Mouse (Mus musculus) small intestine, adult 2 months (tissue): Measurements from ENCODE around the gene Tmem132d. TPM values are rescaled to one million over a fixed set of nuclear protein-coding genes. Genes with fewer than 3 reads are reported as not detected.

Source experiments
- H3K27ac ChIP-seq: fragments of 200-500 bp; 2 replicates; pipeline ENCODE4 v1.5.1; 2012; ENCODE audit warnings: low read depth, low read length, control low read depth, inconsistent platforms; ENCODE audit not compliant: insufficient read depth
- H3K27me3 ChIP-seq: fragments of 200-500 bp; 2 replicates; pipeline ENCODE4 v1.6.1; 2012; ENCODE audit warnings: mild to moderate bottlenecking, moderate library complexity, low read length, inconsistent platforms; ENCODE audit not compliant: control insufficient read depth, insufficient read depth
- H3K36me3 ChIP-seq: fragments of 200-500 bp; 2 replicates; pipeline ENCODE4 v1.6.1; 2012; ENCODE audit warnings: mild to moderate bottlenecking, low read length, control low read depth, inconsistent platforms; ENCODE audit not compliant: control insufficient read depth, insufficient read depth
- H3K4me1 ChIP-seq: fragments of 200-500 bp; 2 replicates; pipeline ENCODE4 v1.6.1; 2012; ENCODE audit warnings: low read length, inconsistent platforms, mixed read lengths; ENCODE audit not compliant: control insufficient read depth, insufficient read depth, insufficient read length
- H3K4me3 ChIP-seq: fragments of 200-500 bp; 2 replicates; pipeline ENCODE4 v1.5.1; 2012; ENCODE audit warnings: low read depth, mild to moderate bottlenecking, control low read depth, inconsistent platforms, low read length, moderate library complexity
- CTCF ChIP-seq: fragments of 200-500 bp; IDR thresholded peaks from 2 replicates; pipeline ENCODE4 v1.5.1; 2012; ENCODE audit warnings: low read depth, mild to moderate bottlenecking, control low read depth, inconsistent platforms, low read length, moderate library complexity, mixed read lengths; ENCODE audit not compliant: insufficient replicate concordance, insufficient read length; ENCODE audit errors: extremely low read depth
- POLR2A ChIP-seq: fragments of 200-500 bp; IDR thresholded peaks from 2 replicates; pipeline ENCODE4 v1.6.1; 2012; ENCODE audit warnings: low read depth, mild to moderate bottlenecking, control low read depth, inconsistent platforms, low read length, moderate library complexity
- WGBS: fragments of 180-500 bp; shearing (Covaris S2); methylation state at CpG from one replicate; pipeline ENCODE4 v1.1.7; 2018; 5-methylcytosine and 5-hydroxymethylcytosine counted together
- polyA plus RNA-seq: library from polyadenylated mRNA; depleted of rRNA; stranded (reverse); fragments of >200 nt; gene quantifications from 2 replicates; pipeline ENCODE4 v1.2.3, GENCODE M21; 2012

Gene Tmem132d
- polyA plus RNA-seq, 1 experiment = 0.15 TPM

DNA sequence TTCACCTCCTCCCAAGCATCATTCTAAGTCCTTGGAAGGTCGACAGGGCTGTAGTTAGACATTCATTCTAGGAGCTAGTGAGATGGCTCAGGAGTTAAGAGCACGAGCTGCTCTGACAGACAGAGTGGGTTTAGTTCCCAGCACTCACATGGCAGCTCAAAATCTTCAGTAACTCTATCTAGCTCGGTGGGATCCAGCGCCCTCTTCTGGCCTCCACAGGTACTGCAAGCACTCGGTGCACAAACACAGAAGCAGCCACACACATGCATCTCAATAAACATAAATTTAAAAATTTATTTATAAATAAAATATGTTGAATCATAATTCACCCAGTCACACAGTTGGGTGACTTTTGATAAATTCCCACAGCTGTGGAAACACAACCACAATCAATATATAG, 321.2 kb downstream of the Tmem132d start:
- H3K27ac ChIP-seq = no peak overlapping the region
- 78% methylated on average over 5 of the region's 5 CpGs for WGBS
- no peaks in the 10 kb centered on the region for H3K27me3 ChIP-seq
- no peak overlapping the region for H3K4me3 ChIP-seq
- no peaks in the 10 kb centered on the region for H3K36me3 ChIP-seq
- no peaks in the 10 kb centered on the region for H3K4me1 ChIP-seq
- TF ChIP-seq CTCF (no peak), POLR2A (no peak)

DNA sequence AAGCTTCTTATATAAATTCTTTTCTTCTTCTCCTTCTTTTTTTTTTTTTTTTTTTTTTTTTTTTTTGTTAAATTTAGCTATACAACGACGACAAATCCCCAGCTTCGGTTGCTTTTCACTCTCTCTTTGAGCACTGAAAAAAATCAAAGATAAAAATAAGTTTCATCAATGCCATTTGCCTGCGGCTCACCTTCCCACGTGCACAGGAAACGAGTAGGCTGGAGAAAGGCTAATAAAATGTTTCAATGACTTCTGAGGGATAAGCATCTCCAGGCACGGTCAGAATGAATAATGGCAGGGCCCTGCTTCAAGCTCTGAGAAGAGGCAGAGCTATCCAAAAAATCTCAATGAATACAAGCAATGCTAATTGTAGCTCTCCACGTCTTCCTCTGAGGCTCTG, 330.3 kb downstream of the Tmem132d start:
- no peaks in the 10 kb centered on the region for H3K4me1 ChIP-seq
- no peak overlapping the region for H3K27ac ChIP-seq
- H3K27me3 ChIP-seq = no peaks in the 10 kb centered on the region
- H3K36me3 ChIP-seq = no peaks in the 10 kb centered on the region
- 78% methylated on average over 8 of the region's 8 CpGs for WGBS
- no peak overlapping the region for H3K4me3 ChIP-seq
- TF ChIP-seq CTCF (no peak), POLR2A (no peak)

DNA sequence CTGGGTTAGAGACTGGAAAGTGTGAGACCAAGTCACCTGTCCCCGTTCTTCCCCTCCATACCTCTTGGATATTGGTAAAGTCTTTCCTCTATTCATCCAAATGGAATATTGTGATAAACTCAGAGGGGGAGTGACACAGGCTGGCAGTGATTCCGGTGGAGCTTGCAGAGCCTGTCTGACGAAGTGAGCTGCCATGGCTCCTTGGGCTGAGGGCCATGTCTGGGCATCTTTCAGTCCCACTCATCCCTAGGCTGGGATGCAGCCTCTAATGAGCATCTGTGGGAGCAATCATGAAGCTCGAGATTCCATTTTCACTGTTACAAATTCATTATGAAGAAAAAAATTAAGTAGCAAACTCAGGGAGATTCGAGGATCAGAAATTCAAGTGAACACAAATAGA, 332.5 kb downstream of the Tmem132d start:
- H3K4me1 ChIP-seq = no peaks in the 10 kb centered on the region
- TF ChIP-seq POLR2A (no peak), CTCF (no peak)
- H3K27ac ChIP-seq = no peak overlapping the region
- 69% methylated on average over 5 of the region's 5 CpGs for WGBS
- no peaks in the 10 kb centered on the region for H3K27me3 ChIP-seq
- H3K36me3 ChIP-seq = no peaks in the 10 kb centered on the region
- no peak overlapping the region for H3K4me3 ChIP-seq

DNA sequence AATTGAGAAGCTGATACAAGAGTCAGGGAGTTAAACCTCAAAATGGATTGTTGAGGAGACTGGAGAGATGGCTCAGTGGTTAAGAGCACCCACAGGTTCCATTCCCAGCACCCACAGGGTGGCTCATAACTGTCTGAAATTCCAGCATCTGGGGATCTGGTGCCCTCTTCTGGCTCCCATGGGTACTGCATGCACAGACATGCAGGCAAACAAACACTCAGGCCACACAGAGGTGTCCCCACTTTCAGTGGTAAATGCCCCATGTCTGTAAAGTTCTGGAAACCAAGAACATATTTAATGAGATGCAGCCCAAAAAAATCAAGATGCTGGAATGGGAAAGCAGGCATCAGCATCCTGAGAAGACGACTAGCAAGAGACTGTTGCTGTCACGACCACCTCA, 333.4 kb downstream of the Tmem132d start:
- TF ChIP-seq CTCF (peak; percentile 23; the same call in 1 of the 2 replicates), POLR2A (no peak)
- WGBS = 74% methylated on average over 2 of the region's 2 CpGs
- no peaks in the 10 kb centered on the region for H3K36me3 ChIP-seq

DNA sequence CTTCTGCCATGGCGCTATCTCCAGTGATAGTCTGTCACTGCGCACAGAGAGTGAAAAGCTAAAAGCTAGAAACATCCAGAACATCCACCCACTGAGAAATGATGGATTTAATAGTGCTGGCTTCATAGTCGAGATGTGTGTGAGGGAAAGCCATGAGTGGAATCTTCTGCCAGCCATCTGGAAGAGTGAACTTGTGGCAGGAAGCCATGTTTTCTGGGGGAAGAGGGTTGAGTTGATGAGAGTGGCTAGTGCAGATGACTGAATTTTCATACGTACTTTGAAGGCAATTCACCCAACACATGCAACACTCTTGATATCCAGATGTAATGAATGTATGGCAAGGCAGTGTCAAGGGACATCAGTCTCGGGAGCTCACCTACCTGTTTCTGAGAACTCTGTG, 342.3 kb downstream of the Tmem132d start:
- Histone ChIP-seq H3K27me3 (no peaks in the 10 kb centered on the region), H3K4me3 (no peak overlapping the region), H3K4me1 (no peaks in the 10 kb centered on the region), H3K36me3 (no peaks in the 10 kb centered on the region), H3K27ac (no peak overlapping the region)
- WGBS = 75% methylated on average over 5 of the region's 5 CpGs
- no peak for TF ChIP-seq CTCF
- TF ChIP-seq POLR2A = no peak

More for the DNA sequence above, 333.4 kb downstream of the Tmem132d start:
- Histone ChIP-seq H3K4me1 (no peaks in the 10 kb centered on the region), H3K4me3 (no peak overlapping the region), H3K27me3 (no peaks in the 10 kb centered on the region), H3K27ac (no peak overlapping the region)

DNA sequence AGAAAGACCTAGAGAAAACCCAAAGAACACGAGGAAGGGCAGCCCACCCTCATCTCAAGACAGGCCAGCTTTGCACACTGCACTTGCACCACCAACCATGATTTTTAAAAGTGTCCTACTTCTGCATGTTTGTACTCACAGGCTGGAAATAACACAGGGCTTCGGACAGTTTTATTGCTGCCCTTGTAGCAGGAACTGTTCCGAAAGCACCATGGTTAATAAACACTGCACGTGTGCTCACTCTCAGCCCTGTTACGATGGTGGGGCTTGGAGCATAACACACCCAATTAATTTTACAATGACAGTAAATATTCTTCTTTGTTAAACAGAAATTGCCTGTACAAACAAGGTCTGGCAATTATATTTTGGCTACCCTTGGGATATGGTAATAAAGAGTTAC, 357.4 kb downstream of the Tmem132d start:
- Histone ChIP-seq H3K27ac (no peak overlapping the region), H3K27me3 (no peaks in the 10 kb centered on the region), H3K36me3 (no peaks in the 10 kb centered on the region), H3K4me1 (no peaks in the 10 kb centered on the region), H3K4me3 (no peak overlapping the region)
- 39% methylated on average over 5 of the region's 5 CpGs for WGBS
- TF ChIP-seq CTCF (no peak), POLR2A (no peak)

DNA sequence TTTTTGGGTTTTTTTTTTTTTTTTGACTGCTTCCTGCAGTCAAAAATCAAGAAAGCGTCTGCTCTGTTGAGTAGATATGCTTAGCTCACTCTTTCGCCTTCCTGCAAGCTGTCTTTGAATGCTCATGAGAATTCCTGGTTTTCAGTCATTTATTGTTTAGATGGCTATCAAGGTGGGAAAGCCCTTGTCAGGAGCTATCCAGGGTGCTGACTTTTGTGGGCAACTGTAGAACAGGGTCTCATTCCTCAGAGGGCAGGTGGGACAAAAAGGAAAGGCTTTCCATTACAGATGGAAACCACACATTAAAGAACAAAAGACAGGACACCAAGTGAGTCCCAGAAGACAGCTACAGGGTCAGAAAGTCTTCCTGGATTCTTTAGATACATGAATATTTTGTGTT, 360.3 kb downstream of the Tmem132d start:
- Histone ChIP-seq H3K4me3 (no peak overlapping the region), H3K4me1 (no peaks in the 10 kb centered on the region), H3K27ac (no peak overlapping the region), H3K27me3 (no peaks in the 10 kb centered on the region), H3K36me3 (no peaks in the 10 kb centered on the region)
- no peak for TF ChIP-seq POLR2A
- no peak for TF ChIP-seq CTCF
- 80% methylated on average over 2 of the region's 2 CpGs for WGBS

DNA sequence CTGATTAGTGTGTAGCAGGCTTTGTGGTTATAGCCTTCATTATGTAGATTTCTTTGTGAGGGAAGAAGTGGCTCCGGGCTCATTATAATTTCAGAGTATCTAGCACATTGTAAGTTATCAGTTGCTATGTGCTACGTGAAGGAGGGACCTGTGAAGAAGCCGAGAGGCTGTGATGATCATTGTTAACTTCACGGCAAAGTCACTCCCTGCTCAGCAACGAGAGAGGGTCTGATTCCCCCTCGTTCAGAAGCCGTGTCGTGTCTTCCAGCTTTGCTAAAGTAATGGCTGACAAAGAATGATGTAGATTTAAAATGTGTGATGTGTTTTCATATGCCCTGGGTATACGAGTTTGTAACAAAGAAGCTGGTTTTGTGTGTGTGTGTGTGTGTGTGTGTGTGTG, 391.1 kb downstream of the Tmem132d start:
- Histone ChIP-seq H3K27ac (no peak overlapping the region), H3K4me1 (no peaks in the 10 kb centered on the region), H3K27me3 (no peaks in the 10 kb centered on the region), H3K4me3 (no peak overlapping the region), H3K36me3 (no peaks in the 10 kb centered on the region)
- TF ChIP-seq POLR2A = no peak
- TF ChIP-seq CTCF = no peak
- 79% methylated on average over 9 of the region's 9 CpGs for whole genome bisulfite sequencing
